ENCODE assay signal across 8 mouse cellular contexts in the genomic region with DNA sequence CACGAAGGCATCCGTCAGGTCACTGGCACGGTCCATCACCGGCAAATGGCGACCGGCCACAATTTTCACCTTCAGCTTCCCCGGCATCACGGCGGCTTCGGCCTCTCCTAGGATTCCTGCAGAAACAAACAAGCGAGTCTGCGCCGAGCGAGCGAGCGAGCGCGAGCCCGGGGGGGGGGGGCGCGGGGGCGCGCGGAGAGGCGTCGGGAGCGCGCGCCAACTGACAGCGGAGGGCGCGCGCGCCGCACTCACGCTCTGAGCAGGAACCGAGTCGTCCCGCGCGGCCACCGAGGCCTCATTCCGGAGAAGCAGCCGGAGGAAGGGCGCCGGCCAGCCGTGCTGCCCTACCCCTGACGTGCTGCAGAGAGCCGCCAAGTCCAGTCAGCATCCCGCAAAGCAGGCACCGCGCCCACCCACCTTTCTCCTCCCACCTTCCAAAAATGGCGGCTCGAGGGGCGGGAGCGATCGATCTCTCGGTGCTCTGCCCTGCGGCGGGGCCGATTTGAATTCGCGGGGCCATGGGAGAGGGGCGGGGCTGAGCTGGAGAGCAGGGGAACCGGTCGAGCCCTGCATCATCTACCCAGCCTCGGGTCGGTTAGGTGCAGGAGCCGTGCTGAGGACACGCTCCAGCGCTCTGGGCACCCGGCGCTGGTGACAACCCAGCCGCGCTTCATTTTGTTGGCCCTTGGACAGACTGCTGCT. TPM values are rescaled to one million over a fixed set of nuclear protein-coding genes. Genes with fewer than 3 reads are reported as not detected.
A peak's percentile ranks its signal among the peaks of the same experiment; 100 is the strongest.
DNase-seq lines count a peak whose midpoint lies in the region; ATAC-seq lines count a peak whose summit lies in the region.

C2cd5 (minus strand) TSS at position 461 of the 702 bp plus-strand sequence.

- peak; percentile 97 for DNase-seq in T-cell, adult 2 months (ENCODE audit: low spot score)
- peak; percentile 98 for DNase-seq in cerebellum, postnatal 36 days
- peak; percentile 96 to 98 for DNase-seq in frontal cortex, postnatal 36 days (ENCODE audit: low spot score in 2 of 2)
- peak; percentile 96 to 97 for DNase-seq in left cerebral cortex, adult 18-20 months (ENCODE audit: low spot score in 2 of 2)
- peak; percentile 97 for DNase-seq in right cerebral cortex, adult 18-20 months
- DNase-seq in urinary bladder, postnatal 10 days (ENCODE audit: low spot score) = peak; percentile 89

- no peaks in the 10 kb centered on the region for H3K27me3 ChIP-seq in hindbrain, embryonic 15.5 days

- H3K4me1 ChIP-seq in hindbrain, embryonic 15.5 days (replicated peaks) = peaks cover 17% of the 10 kb centered on the region

- peak within 1 kb of the TSS; percentile 91 for H3K4me3 ChIP-seq in hindbrain, embryonic 15.5 days
- H3K4me3 ChIP-seq in macrophage (ENCODE audit: inconsistent target) = peak within 1 kb of the TSS; percentile 52

- under 1% methylated on average over 70 of the region's 75 CpGs for WGBS in hindbrain, embryonic 15.5 days
- under 1% methylated on average over 54 of the region's 75 CpGs for WGBS in macrophage (ENCODE audit: missing documents)

- H3K27ac ChIP-seq in hindbrain, embryonic 15.5 days (replicated peaks) = peak within 1 kb of the TSS; percentile 99
- 0 out of 2 replicates have a peak within 1 kb of the TSS, but pooled peaks have one; percentile 13 for H3K27ac ChIP-seq in macrophage

- peak within 1 kb of the TSS; percentile 66 for H3K4me2 ChIP-seq in hindbrain, embryonic 15.5 days

- no peaks in the 10 kb centered on the region for H3K9me3 ChIP-seq in hindbrain, embryonic 15.5 days

- peak; percentile 96 for ATAC-seq in hindbrain, embryonic 15.5 days (ENCODE audit: low FRiP score, low read depth)

- H3K36me3 ChIP-seq in hindbrain, embryonic 15.5 days = peaks cover 3% of the 10 kb centered on the region; the same call in 1 of the 2 replicates
- H3K36me3 ChIP-seq in macrophage (ENCODE audit: inconsistent target) = no peaks in the 10 kb centered on the region

- H3K9ac ChIP-seq in hindbrain, embryonic 15.5 days = peak within 1 kb of the TSS; percentile 94

- peaks cover 27% of the 10 kb centered on the region for H3K79me2 ChIP-seq in macrophage (ENCODE audit: inconsistent target)

RNA-seq across cellular contexts. Expression of gene C2cd5, which starts in this region (rescaled TPM):
- 43.1 and 43.4 TPM in 2 replicates for polyA plus RNA-seq in hindbrain, embryonic 15.5 days (2015; fragmentation: Nextera tagmentation; extraction: Ambion mirVana)
- 10 to 100 TPM; 89.5 to 92.6 TPM for total RNA-seq in left cerebral cortex, adult 18-20 months (2021)
- 100 to 1,000 TPM in 12 of 26 experiments, 10 to 100 TPM in 13, 1 to 10 TPM in 1; 9.9 to 146 (median 94.4) TPM for total RNA-seq in macrophage (2018; cell fraction: chromatin; rRNA removed)
- total RNA-seq in macrophage (2018; cell fraction: cytosol; rRNA removed) = 10 to 100 TPM in 10 of 26 experiments, 1 to 10 TPM in 16; 4.9 to 12.5 (median 9.6) TPM
- total RNA-seq in macrophage (2018; cell fraction: nucleus; rRNA removed) = 10 to 100 TPM in 24 of 26 experiments, 1 to 10 TPM in 2; 8.0 to 85.6 (median 46.4) TPM
- 7.0 to 8.0 TPM (median 7.1 TPM) in 3 replicates for polyA plus RNA-seq in macrophage (2018)

Comparison
In these comparisons a context has a peak if more than half of its experiments do, and no peak if none do; other contexts are left out.
1. Peak in every context shown above with its lines: DNase-seq, ATAC-seq, H3K4me3 ChIP-seq and H3K27ac ChIP-seq.